Mouse (Mus musculus): ENCODE data around the gene Asprv1. TPM values are rescaled to one million over a fixed set of nuclear protein-coding genes. Genes with fewer than 3 reads are reported as not detected.
A peak's percentile ranks its signal among the peaks of the same experiment; 100 is the strongest.

Asprv1 gene
- polyA plus RNA-seq, 2 experiments: 0.28 to 0.33 TPM

- Histone ChIP-seq H3K36me3 (replicated peaks; ENCODE audit: control insufficient read depth, insufficient read depth, low read depth) (peaks cover 38% of the 10 kb centered on the region), H3K27ac (peak within 1 kb of the TSS; percentile 84), H3K9ac (replicated peaks) (peak within 1 kb of the TSS; percentile 96), H3K4me2 (ENCODE audit: low read depth) (peak within 1 kb of the TSS; percentile 84), H3K4me1 (replicated peaks; ENCODE audit: control insufficient read depth in 2 of 2, insufficient read depth in 2 of 2, low read length in 1 of 2) (peaks cover 28 to 35% of the 10 kb centered on the region in 2 experiments), H3K4me3 (ENCODE audit: insufficient read depth in 1 of 2, low read depth in 2 of 2, low read length in 2 of 2) (peak within 1 kb of the TSS; percentile 92 to 98), H3K27me3 (ENCODE audit: control insufficient read depth, insufficient read depth, low read length) (no peaks in the 10 kb centered on the region), H3K9me3 (ENCODE audit: control insufficient read depth, low read length) (no peaks in the 10 kb centered on the region)
- TF ChIP-seq EP300 (IDR thresholded peaks at IDR 0.05; ENCODE audit: low read depth) (no peak), CTCF (IDR thresholded peaks at IDR 0.05; ENCODE audit: low read depth) (no peak)
- peak; percentile 10 for ATAC-seq (ENCODE audit: insufficient read depth)
- no peak for DNase-seq (ENCODE audit: low read depth in 3 of 3, low spot score in 3 of 3)
- under 1% methylated on average over 71 of the region's 76 CpGs for WGBS (ENCODE audit: insufficient replicate concordance)
Observed at GRCm38 (mm10) chr6:86668580-86669239, 40.7 kb downstream of the Asprv1 start, which contains the start of gene Mxd1. Mxd1 (minus strand) TSS chr6:86669161.

- ATAC-seq (ENCODE audit: insufficient read depth): peak; percentile 99
- TF ChIP-seq EP300 (IDR thresholded peaks at IDR 0.05; ENCODE audit: low read depth): no peak
- TF ChIP-seq CTCF (IDR thresholded peaks at IDR 0.05; ENCODE audit: low read depth): no peak
- peak overlapping the region; percentile 84 for H3K4me2 ChIP-seq (ENCODE audit: low read depth)
- H3K4me3 ChIP-seq (ENCODE audit: insufficient read depth in 1 of 2, low read depth in 2 of 2, low read length in 2 of 2): peak overlapping the region; percentile 62 to 98
- under 1% methylated on average over 36 of the region's 37 CpGs for WGBS (ENCODE audit: insufficient replicate concordance)
- DNase-seq (ENCODE audit: low read depth in 3 of 3, low spot score in 3 of 3): peak; percentile 100
- no peaks in the 10 kb centered on the region for H3K9me3 ChIP-seq (ENCODE audit: control insufficient read depth, low read length)
- peaks cover 35% of the 10 kb centered on the region for H3K36me3 ChIP-seq (replicated peaks; ENCODE audit: control insufficient read depth, insufficient read depth, low read depth)
- peak overlapping the region; percentile 84 for H3K27ac ChIP-seq
- H3K4me1 ChIP-seq (replicated peaks; ENCODE audit: control insufficient read depth in 2 of 2, insufficient read depth in 2 of 2, low read length in 1 of 2): peaks cover 28 to 35% of the 10 kb centered on the region in 2 experiments
- H3K27me3 ChIP-seq (ENCODE audit: control insufficient read depth, insufficient read depth, low read length): no peaks in the 10 kb centered on the region
- H3K9ac ChIP-seq (replicated peaks): peak overlapping the region; percentile 86
Observed at GRCm38 (mm10) chr6:86669240-86669727, 41.3 kb downstream of the Asprv1 start.

GRCm38 (mm10) chr6:86670873-86671272 is 42.9 kb downstream of the Asprv1 start:
- ATAC-seq (ENCODE audit: insufficient read depth) (no peak), DNase-seq (ENCODE audit: low read depth in 3 of 3, low spot score in 3 of 3) (peak; percentile 73 to 76 (median 75))
- H3K36me3 ChIP-seq (replicated peaks; ENCODE audit: control insufficient read depth, insufficient read depth, low read depth): peaks cover 27% of the 10 kb centered on the region
- TF ChIP-seq CTCF (IDR thresholded peaks at IDR 0.05; ENCODE audit: low read depth) (peak; percentile 95), EP300 (IDR thresholded peaks at IDR 0.05; ENCODE audit: low read depth) (peak; percentile 43; the same call in 1 of the 2 replicates)
- H3K27me3 ChIP-seq (ENCODE audit: control insufficient read depth, insufficient read depth, low read length): no peaks in the 10 kb centered on the region
- no peak overlapping the region for H3K27ac ChIP-seq
- no peak overlapping the region for H3K9ac ChIP-seq (replicated peaks)
- no peak overlapping the region for H3K4me2 ChIP-seq (ENCODE audit: low read depth)
- WGBS (ENCODE audit: insufficient replicate concordance): 3% methylated on average over 2 of the region's 2 CpGs
- H3K9me3 ChIP-seq (ENCODE audit: control insufficient read depth, low read length): no peaks in the 10 kb centered on the region
- peaks cover 23 to 24% of the 10 kb centered on the region in 2 experiments for H3K4me1 ChIP-seq (replicated peaks; ENCODE audit: control insufficient read depth in 2 of 2, insufficient read depth in 2 of 2, low read length in 1 of 2)
- no peak overlapping the region for H3K4me3 ChIP-seq (ENCODE audit: insufficient read depth in 1 of 2, low read depth in 2 of 2, low read length in 2 of 2)

GRCm38 (mm10) chr6:86678341-86678740 is 50.4 kb downstream of the Asprv1 start:
- 83% methylated on average over 6 of the region's 6 CpGs for WGBS (ENCODE audit: insufficient replicate concordance)
- peaks cover 0 to 2% of the 10 kb centered on the region in 2 experiments; a peak in 1 of 4 replicates for H3K4me1 ChIP-seq (replicated peaks; ENCODE audit: control insufficient read depth in 2 of 2, insufficient read depth in 2 of 2, low read length in 1 of 2)
- H3K4me2 ChIP-seq (ENCODE audit: low read depth): no peak overlapping the region
- H3K9ac ChIP-seq (replicated peaks): no peak overlapping the region
- TF ChIP-seq CTCF (IDR thresholded peaks at IDR 0.05; ENCODE audit: low read depth) (no peak), EP300 (IDR thresholded peaks at IDR 0.05; ENCODE audit: low read depth) (no peak)
- no peak for ATAC-seq (ENCODE audit: insufficient read depth)
- H3K9me3 ChIP-seq (ENCODE audit: control insufficient read depth, low read length): no peaks in the 10 kb centered on the region
- DNase-seq (ENCODE audit: low read depth in 3 of 3, low spot score in 3 of 3): no peak
- H3K4me3 ChIP-seq (ENCODE audit: insufficient read depth in 1 of 2, low read depth in 2 of 2, low read length in 2 of 2): no peak overlapping the region
- no peak overlapping the region for H3K27ac ChIP-seq
- peaks cover 41% of the 10 kb centered on the region for H3K36me3 ChIP-seq (replicated peaks; ENCODE audit: control insufficient read depth, insufficient read depth, low read depth)
- no peaks in the 10 kb centered on the region for H3K27me3 ChIP-seq (ENCODE audit: control insufficient read depth, insufficient read depth, low read length)

Other genes with a start within 250 kb of the Asprv1 start
- 17.7 and 22.0 TPM in 2 replicates for gene Pcyox1, start 231.0 kb upstream of the Asprv1 start, polyA plus RNA-seq (2012; rRNA removed)
- 37.7 and 39.4 TPM in 2 replicates for gene Pcyox1, start 231.0 kb upstream of the Asprv1 start, polyA plus RNA-seq (2014; fragmentation: Nextera tagmentation; extraction: Ambion mirVana)
- gene Tia1, start 223.9 kb upstream of the Asprv1 start, polyA plus RNA-seq (2012; rRNA removed): 13.5 and 14.7 TPM in 2 replicates
- 16.0 and 16.9 TPM in 2 replicates for gene Tia1, start 223.9 kb upstream of the Asprv1 start, polyA plus RNA-seq (2014; fragmentation: Nextera tagmentation; extraction: Ambion mirVana)
- gene Gm44790, start 201.5 kb upstream of the Asprv1 start, polyA plus RNA-seq (2012; rRNA removed): 0.11 TPM in 1 of 2 replicates, not detected in the other
- gene Gm44790, start 201.5 kb upstream of the Asprv1 start, polyA plus RNA-seq (2014; fragmentation: Nextera tagmentation; extraction: Ambion mirVana): not detected in 2 replicates
- gene C87436, start 189.8 kb upstream of the Asprv1 start, polyA plus RNA-seq (2012; rRNA removed): 4.7 and 6.2 TPM in 2 replicates
- 10.5 and 10.7 TPM in 2 replicates for gene C87436, start 189.8 kb upstream of the Asprv1 start, polyA plus RNA-seq (2014; fragmentation: Nextera tagmentation; extraction: Ambion mirVana)
- gene Pcbp1, start 101.8 kb upstream of the Asprv1 start, polyA plus RNA-seq (2012; rRNA removed): 124 and 136 TPM in 2 replicates
- 188 and 220 TPM in 2 replicates for gene Pcbp1, start 101.8 kb upstream of the Asprv1 start, polyA plus RNA-seq (2014; fragmentation: Nextera tagmentation; extraction: Ambion mirVana)
- 17.8 and 18.7 TPM in 2 replicates for gene Mxd1, start 41.0 kb downstream of the Asprv1 start, polyA plus RNA-seq (2012; rRNA removed)
- 30.3 and 32.5 TPM in 2 replicates for gene Mxd1, start 41.0 kb downstream of the Asprv1 start, polyA plus RNA-seq (2014; fragmentation: Nextera tagmentation; extraction: Ambion mirVana)
- 13.6 and 27.2 TPM in 2 replicates for gene Snrnp27, start 56.4 kb downstream of the Asprv1 start, polyA plus RNA-seq (2012; rRNA removed)
- 54.5 and 58.2 TPM in 2 replicates for gene Snrnp27, start 56.4 kb downstream of the Asprv1 start, polyA plus RNA-seq (2014; fragmentation: Nextera tagmentation; extraction: Ambion mirVana)
- gene Gmcl1, start 105.2 kb downstream of the Asprv1 start, polyA plus RNA-seq (2012; rRNA removed): 3.6 and 4.8 TPM in 2 replicates
- gene Gmcl1, start 105.2 kb downstream of the Asprv1 start, polyA plus RNA-seq (2014; fragmentation: Nextera tagmentation; extraction: Ambion mirVana): 7.4 and 8.3 TPM in 2 replicates
- gene Anxa4, start 165.4 kb downstream of the Asprv1 start, polyA plus RNA-seq (2012; rRNA removed): 12.7 and 16.4 TPM in 2 replicates
- gene Anxa4, start 165.4 kb downstream of the Asprv1 start, polyA plus RNA-seq (2014; fragmentation: Nextera tagmentation; extraction: Ambion mirVana): 29.4 and 34.5 TPM in 2 replicates
- gene Aak1, start 221.4 kb downstream of the Asprv1 start, polyA plus RNA-seq (2012; rRNA removed): 2.0 and 2.4 TPM in 2 replicates
- gene Aak1, start 221.4 kb downstream of the Asprv1 start, polyA plus RNA-seq (2014; fragmentation: Nextera tagmentation; extraction: Ambion mirVana): 3.9 and 4.2 TPM in 2 replicates